Mouse (Mus musculus): Measurements from ENCODE around the gene Otor.

Otor gene

GRCm38 (mm10) chr2:143078198-143078851, at the start of gene Otor:
Gene Otor, plus strand, starts transcription at chr2:143078473.
- DNase-seq, result no peak

DNA sequence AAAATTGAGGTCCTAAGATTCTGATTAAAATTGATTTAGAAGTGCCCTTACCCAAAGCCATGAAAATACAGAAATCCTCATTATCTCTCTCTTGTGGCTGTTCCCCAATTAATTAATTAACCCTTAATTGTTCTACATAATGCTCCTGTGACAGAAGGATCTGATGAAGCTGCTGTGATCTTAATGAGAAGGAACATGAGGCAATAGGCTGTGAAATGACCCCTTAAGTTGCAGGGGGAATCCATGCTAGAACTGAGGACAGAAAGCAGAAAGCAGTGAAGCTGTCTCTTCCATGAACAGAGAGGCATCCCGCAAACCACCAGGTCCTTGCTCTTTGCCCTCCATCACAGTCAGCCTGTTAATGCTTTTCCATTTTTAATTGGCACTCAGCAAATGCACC, 47.0 kb upstream of the Otor start:
- DNase-seq, result no peak

DNA sequence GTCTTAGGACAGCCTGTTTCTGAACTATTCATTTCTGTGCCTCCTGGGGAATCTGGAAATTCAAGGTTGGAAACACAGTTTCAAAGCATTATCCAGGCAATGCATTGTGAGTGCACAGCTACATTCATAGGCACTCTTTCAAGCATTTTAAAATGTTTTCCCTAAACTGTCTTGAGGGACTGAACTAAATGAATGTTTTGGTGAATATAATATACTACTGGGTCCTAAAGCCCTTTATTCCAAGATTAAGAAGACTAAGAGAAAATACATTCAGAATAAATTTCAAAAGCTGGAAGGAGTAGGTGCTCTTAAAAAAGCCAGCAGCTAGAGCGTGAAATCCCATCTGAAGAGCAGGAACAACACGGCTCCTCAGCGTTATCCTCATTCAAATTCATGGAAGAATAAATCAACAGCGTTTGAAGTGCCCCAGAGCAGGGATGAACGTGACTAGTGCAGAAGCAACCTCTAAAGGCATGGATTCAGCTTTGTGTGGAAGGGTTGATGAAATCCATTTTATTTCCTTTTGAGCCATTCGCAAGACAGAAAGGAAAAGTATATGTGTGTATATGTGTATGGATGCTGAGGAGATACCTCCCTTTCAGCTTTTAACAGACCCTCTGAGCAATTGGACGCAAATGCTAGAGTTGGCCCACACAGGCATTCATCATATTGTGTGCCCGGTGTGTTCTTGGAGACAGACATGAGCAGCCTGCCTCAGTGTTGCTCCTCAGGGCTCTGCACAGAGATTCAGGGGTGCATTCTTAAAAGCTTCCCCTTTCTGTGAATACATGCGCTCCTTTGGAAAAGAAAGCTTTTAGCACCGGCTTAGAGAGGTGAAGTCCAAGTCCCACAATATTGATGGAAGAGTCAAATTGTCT, 45.7 kb upstream of the Otor start:
- DNase-seq, result no peak

DNA sequence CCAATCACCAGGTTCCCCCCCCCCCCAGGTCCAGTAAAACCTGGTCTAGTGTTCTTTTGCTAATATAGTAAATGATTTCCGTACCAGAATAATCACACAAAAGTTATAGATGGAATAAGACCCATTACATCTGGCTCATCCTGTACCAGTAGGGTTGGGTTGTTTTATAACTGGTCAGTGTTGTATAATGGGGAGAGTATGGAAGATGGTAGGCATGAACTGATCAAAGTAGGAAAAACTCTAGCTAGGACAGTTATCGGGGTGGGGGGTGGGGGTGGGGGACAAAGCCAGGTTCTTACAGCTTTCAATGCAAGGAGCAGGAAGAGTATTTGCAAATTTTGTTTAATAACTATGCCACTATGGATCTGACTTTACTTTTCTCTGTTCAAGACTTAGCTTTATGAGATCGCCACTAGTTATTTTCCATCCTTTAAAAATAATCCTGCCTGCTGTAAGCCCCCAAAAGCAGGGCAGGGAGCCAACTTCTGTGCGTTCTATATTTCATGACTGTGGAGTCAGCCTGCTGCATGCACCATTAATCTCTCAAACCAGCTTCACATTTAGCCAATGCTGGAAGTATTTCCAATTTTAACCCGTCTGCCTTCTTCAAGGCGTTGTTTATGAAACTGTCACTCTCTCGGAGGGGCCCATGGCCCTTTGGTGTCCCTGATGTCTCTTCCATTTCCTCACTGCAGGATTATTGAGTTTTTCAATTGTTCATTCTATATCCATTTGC, 43.8 kb upstream of the Otor start:
- DNase-seq, result peak; percentile 53 to 56

DNA sequence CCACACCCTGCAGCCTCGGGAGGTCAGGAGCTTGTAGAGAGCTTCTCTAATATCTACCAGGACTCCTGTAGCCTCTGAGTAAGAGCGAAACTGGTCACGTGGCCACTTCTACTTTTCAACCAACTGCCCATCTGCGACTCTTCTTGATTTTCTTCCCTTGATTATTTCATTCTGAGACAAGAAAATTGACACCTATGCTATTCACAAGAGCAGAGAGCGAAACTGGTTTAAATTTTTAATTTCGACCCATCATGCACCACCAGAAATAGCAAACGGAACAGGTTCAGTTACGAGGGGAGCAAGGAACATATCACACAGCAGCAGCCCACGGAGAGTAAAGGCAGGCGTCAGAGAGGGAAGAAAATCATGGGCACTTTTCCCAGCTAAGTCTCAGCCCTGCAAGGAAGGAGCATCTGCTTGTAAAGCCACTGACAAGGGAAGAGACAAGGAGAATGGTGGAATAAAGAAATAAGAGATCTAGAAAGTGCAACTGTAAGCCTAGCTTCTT, 43.1 kb upstream of the Otor start:
- peak; percentile 14 to 16 for DNase-seq

DNA sequence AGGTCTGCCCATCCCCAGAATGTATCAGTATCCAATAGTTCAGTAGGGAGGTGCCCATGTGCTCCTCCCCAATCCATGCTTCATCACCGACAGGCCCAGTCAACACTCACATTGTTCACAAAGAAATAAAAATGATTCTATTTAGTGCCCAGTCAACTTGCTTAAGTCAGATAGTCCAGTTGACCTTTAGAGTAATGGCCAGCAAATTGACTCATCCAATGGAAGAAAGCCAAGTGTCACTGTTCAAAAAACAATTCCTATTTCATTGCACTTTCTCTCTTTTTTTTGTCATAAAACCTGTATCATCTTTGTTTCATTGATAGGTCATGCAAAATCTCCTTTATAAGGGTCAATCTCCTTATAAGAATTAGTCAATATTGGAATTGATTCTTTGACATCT, 36.7 kb upstream of the Otor start:
- DNase-seq, result no peak

DNA sequence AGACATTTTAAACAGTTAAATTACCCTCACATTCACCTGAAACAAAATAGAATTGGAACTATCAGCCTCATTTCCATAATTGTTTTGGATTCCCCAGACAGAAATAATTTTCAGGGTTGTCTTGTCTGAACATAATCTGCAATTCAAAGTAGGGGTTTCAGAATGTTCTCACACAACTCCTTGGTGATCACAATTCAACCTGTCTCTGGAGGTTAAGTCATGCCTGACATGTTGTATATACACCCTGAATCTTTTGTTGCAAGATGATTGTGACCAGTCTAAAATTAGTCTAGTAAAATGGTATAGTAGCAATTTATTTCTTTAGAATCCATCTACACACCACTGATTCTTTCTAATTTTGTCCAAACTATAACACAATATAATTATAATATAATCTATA, 23.0 kb upstream of the Otor start:
- no peak for DNase-seq

- DNase-seq, result no peak
Observed at GRCm38 (mm10) chr2:143056736-143057135, 21.5 kb upstream of the Otor start.

GRCm38 (mm10) chr2:143062432-143062811, 15.9 kb upstream of the Otor start:
- DNase-seq, result no peak

DNA sequence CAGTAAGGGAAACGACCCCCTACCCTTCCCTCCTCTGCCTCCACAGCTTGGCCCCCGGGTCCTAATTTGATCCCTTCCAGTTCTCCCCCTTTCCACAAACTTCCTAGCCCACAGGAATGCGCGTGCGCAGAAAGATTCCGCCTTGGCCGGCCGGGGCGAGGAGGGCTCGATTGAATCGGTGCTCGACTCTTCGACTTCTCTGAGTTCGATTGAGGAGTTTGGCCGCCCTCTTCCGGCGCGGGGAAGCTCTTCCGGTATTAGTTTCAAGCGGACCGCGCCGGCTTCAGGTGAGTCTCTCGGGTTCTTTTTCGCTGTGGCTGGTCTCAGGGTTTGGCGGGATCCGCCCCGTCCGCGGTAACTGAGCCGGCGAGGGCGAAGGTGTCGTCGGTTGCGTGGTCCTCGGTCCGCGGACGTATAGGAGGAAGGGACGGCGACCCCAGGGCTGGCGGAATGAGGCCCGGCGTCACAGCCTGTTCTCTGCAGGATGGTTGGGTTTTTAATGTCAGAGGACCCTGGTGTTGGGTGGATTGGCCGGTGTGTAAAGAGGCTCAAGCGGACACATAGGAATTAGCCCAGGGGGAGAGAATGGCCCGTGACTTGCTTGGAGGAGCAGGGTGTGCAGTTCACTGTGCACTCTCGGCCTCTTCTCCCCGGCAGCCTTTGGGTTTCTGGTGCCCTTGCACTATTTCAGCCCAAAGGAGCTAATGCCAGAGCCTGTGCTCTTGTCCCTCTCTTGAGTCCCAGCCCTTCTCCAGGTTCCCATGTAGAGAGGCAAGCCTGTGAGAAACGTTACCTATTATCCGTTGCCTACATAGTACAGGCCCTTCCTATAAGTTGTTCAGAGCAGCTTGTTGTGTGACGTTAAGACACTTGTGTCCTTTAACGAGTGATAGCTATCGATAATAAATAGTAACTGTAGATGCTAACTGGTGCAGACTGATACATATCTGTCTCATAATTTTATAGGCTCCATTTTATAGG, 15.2 kb upstream of the Otor start, which contains the start of gene Snrpb2:
TSS of gene Snrpb2 (plus strand) at position 228 of the 981 bp plus-strand sequence.
- peak; percentile 95 to 96 for DNase-seq

- no peak for DNase-seq
Observed at GRCm38 (mm10) chr2:143065914-143066313, 12.4 kb upstream of the Otor start.

GRCm38 (mm10) chr2:143081693-143082092, 3.4 kb downstream of the Otor start:
- DNase-seq, result peak; percentile 17 to 40

- no peak for DNase-seq
Observed at GRCm38 (mm10) chr2:143084852-143085397, 6.7 kb downstream of the Otor start.

- DNase-seq, result no peak
Observed at GRCm38 (mm10) chr2:143089866-143090265, 11.6 kb downstream of the Otor start.

DNA sequence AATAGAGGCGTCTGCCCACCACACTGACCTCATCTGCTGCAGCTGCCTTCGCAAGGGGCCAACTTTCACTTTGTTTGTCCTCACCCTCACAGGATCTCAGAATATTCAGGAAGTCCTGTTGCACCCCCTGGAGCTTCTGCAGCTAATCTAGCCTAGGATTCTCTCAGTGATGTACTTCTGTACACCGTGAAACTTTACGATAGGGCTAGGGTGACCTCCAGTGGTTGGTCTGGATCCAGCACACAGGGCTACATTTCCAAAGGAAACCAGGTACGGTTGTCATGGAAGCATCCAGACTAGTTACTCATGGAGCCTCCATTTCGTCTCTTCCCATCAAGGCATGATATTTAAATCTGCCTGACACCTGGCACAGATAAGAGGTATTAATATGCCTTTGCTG, 15.5 kb downstream of the Otor start:
- DNase-seq, result peak; percentile 79 to 80

DNA sequence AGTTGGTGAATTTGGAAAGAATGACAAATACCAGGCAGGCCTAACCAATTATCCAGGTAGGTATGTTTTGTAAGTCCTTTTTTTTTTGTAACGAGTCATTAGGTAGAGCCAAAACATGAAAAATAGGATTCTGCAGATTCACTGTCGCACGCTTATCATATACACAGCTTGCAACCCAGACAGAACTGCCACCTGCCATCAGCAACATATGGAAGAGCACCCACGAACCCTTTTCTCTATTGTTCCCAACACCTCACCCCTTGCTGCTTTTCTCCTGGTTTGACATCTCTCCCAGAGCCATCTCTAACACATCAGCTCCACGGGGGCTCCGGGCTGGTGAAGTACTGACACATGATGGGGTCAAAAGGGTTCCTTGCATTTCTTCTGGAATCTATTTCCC, 16.5 kb downstream of the Otor start:
- no peak for DNase-seq

- DNase-seq, result no peak
Observed at GRCm38 (mm10) chr2:143097170-143097569, 18.9 kb downstream of the Otor start.

- DNase-seq, result no peak
Observed at GRCm38 (mm10) chr2:143113859-143114258, 35.6 kb downstream of the Otor start.

GRCm38 (mm10) chr2:143114716-143115115, 36.4 kb downstream of the Otor start:
- no peak for DNase-seq

- DNase-seq, result peak in 1 of 2 experiments; percentile 12
Observed at GRCm38 (mm10) chr2:143117453-143117852, 39.2 kb downstream of the Otor start.

- DNase-seq, result no peak
Observed at GRCm38 (mm10) chr2:143118221-143118620, 39.9 kb downstream of the Otor start.

All from kidney, postnatal 4 days (tissue).